Mouse (Mus musculus) monocyte, adult 5-6 weeks (primary cell): ENCODE data around the gene Kif14. TPM values are rescaled to one million over a fixed set of nuclear protein-coding genes. Genes with fewer than 3 reads are reported as not detected.
A peak's percentile ranks its signal among the peaks of the same experiment; 100 is the strongest.
"Not testable (repeated sequence)": the region's sequence is repeated elsewhere in the genome, so short reads cannot be mapped to it uniquely, and the experiment has no call there.

ENCODE experiments used
- ATAC-seq: fragments of 153-309, 156-312 bp; replicated peaks from 2 replicates; pipeline ENCODE4 v1.8.0; 2017; ENCODE audit warnings: mild to moderate bottlenecking; ENCODE audit not compliant: low TSS enrichment, insufficient number of reproducible peaks, severe bottlenecking, poor library complexity, low FRiP score
- total RNA-seq: library from RNA; stranded (forward); fragments of 200-1000, 200-491, 200-594 nt; gene quantifications from 3 replicates; pipeline ENCODE4 v1.2.3, GENCODE M21; 2017

Gene Kif14
- total RNA-seq, 1 experiment from 2014 or later, result not detected

GRCm38 (mm10) chr1:136543920-136544319 lies 77.8 kb downstream of the Kif14 start:
- ATAC-seq, result no peak

- ATAC-seq, result no peak
Measured at GRCm38 (mm10) chr1:136547068-136547467, 80.9 kb downstream of the Kif14 start.

GRCm38 (mm10) chr1:136550285-136550684 lies 84.1 kb downstream of the Kif14 start:
- no peak for ATAC-seq

- peak; percentile 81 for ATAC-seq
Measured at GRCm38 (mm10) chr1:136550851-136551540, 84.9 kb downstream of the Kif14 start.

GRCm38 (mm10) chr1:136554686-136555085 lies 88.5 kb downstream of the Kif14 start:
- no peak for ATAC-seq

GRCm38 (mm10) chr1:136555892-136556291 lies 89.7 kb downstream of the Kif14 start:
- no peak for ATAC-seq

GRCm38 (mm10) chr1:136556643-136557042 lies 90.5 kb downstream of the Kif14 start:
- not testable (repeated sequence) for ATAC-seq

- no peak for ATAC-seq
Measured at GRCm38 (mm10) chr1:136557436-136557835, 91.3 kb downstream of the Kif14 start.

- ATAC-seq, result no peak
Measured at GRCm38 (mm10) chr1:136558762-136559161, 92.6 kb downstream of the Kif14 start.

GRCm38 (mm10) chr1:136559284-136559683 lies 93.1 kb downstream of the Kif14 start:
- ATAC-seq, result no peak

GRCm38 (mm10) chr1:136559774-136560173 lies 93.6 kb downstream of the Kif14 start:
- no peak for ATAC-seq

- ATAC-seq, result no peak
Measured at GRCm38 (mm10) chr1:136561823-136562222, 95.7 kb downstream of the Kif14 start.

- no peak for ATAC-seq
Measured at GRCm38 (mm10) chr1:136563149-136563548, 97.0 kb downstream of the Kif14 start.

GRCm38 (mm10) chr1:136564963-136565362 lies 98.8 kb downstream of the Kif14 start:
- ATAC-seq, result no peak; the same call in 1 of the 2 replicates

GRCm38 (mm10) chr1:136566386-136566785 lies 100.2 kb downstream of the Kif14 start:
- no peak for ATAC-seq

GRCm38 (mm10) chr1:136567641-136568040 lies 101.5 kb downstream of the Kif14 start:
- no peak for ATAC-seq

- no peak for ATAC-seq
Measured at GRCm38 (mm10) chr1:136568738-136569194, 102.6 kb downstream of the Kif14 start.

GRCm38 (mm10) chr1:136569206-136569605 lies 103.1 kb downstream of the Kif14 start:
- no peak for ATAC-seq

- ATAC-seq, result no peak
Measured at GRCm38 (mm10) chr1:136569626-136570297, 103.6 kb downstream of the Kif14 start.

- no peak for ATAC-seq
Measured at GRCm38 (mm10) chr1:136570298-136570653, 104.1 kb downstream of the Kif14 start.
